Mouse (Mus musculus): ENCODE data around the gene Slit3. TPM values are rescaled to one million over a fixed set of nuclear protein-coding genes. Genes with fewer than 3 reads are reported as not detected.

Gene Slit3
- total and polyA plus RNA-seq, 3 experiments = not detected

GRCm38 (mm10) chr11:35224025-35224424 lies 103.0 kb downstream of the Slit3 start:
- no peak for DNase-seq (ENCODE audit: low read depth, low spot score)
- Histone ChIP-seq H3K9me3 (replicated peaks; ENCODE audit: insufficient read depth, low read length) (no peaks in the 10 kb centered on the region), H3K4me3 (ENCODE audit: control insufficient read depth in 1 of 2, insufficient read depth in 1 of 2, low read depth in 2 of 2, low read length in 2 of 2) (no peak overlapping the region), H3K79me2 (ENCODE audit: control insufficient read depth, insufficient read depth, low read length, poor library complexity) (no peaks in the 10 kb centered on the region), H3K27ac (ENCODE audit: control insufficient read depth, low read depth, low read length) (no peak overlapping the region), H3K27me3 (ENCODE audit: control insufficient read depth in 1 of 2, insufficient read depth in 2 of 2, low read length in 2 of 2) (no peaks in the 10 kb centered on the region), H3K4me1 (ENCODE audit: control insufficient read depth in 1 of 2, insufficient read depth in 2 of 2, low read length in 2 of 2) (no peaks in the 10 kb centered on the region), H3K9ac (ENCODE audit: control insufficient read depth, low read depth, low read length, poor library complexity, severe bottlenecking) (no peak overlapping the region), H3K36me3 (ENCODE audit: control insufficient read depth in 1 of 2, insufficient read depth in 2 of 2, low read length in 2 of 2) (no peaks in the 10 kb centered on the region)
- TF ChIP-seq USF1 (IDR thresholded peaks at IDR 0.05; ENCODE audit: low read depth, low read length) (no peak), TBP (IDR thresholded peaks at IDR 0.05; ENCODE audit: low read depth, low read length) (no peak), ZC3H11A (IDR thresholded peaks at IDR 0.05; ENCODE audit: low read depth, low read length) (no peak), HCFC1 (IDR thresholded peaks at IDR 0.05; ENCODE audit: low read depth, low read length) (no peak), CHD2 (IDR thresholded peaks at IDR 0.05; ENCODE audit: low read length) (no peak), BHLHE40 (IDR thresholded peaks at IDR 0.05; ENCODE audit: borderline replicate concordance, low read depth, low read length) (no peak), POLR2AphosphoS2 (IDR thresholded peaks at IDR 0.05; ENCODE audit: low read length) (no peak), ZNF384 (IDR thresholded peaks at IDR 0.05; ENCODE audit: low read depth, low read length) (no peak), SIN3A (IDR thresholded peaks at IDR 0.05; ENCODE audit: low read length) (no peak), JUND (IDR thresholded peaks at IDR 0.05; ENCODE audit: low read depth, low read length) (no peak)

DNA sequence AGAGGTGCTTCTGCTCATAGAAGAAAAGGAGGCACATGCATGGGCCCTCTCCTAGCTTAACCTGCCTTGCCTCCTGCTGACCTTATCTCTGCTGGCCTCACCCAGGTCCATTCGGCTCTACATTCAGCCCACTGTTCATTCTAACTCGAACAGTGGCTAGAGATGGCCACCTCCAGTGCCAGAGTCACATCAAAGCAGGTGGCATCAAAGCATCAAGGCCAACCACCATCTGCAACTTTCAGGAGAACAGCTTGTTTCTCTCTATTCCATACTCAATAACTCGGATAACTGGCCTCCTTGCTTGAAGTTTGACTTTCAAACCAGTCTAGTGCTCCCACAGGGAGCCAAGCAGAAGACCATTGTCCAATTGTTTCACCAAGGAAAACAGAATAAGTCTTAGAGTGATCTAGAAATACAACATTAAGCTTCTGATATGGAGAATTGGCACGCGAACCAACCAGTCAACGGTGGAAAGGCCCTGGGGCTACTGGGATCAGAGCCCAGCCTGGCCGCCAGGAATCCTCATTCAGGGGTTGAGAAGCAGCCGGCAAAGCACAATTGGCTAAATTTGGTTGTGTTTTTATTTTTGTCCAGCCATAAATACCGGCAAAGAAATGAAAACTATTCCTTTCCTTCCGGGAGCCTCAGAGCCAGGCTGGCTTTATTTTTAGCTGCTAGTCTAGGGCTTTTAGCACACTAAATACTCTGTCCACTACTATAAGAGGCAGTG lies 110.5 kb downstream of the Slit3 start:
- H3K4me3 ChIP-seq (ENCODE audit: control insufficient read depth in 1 of 2, insufficient read depth in 1 of 2, low read depth in 2 of 2, low read length in 2 of 2) = no peak overlapping the region
- no peaks in the 10 kb centered on the region for H3K79me2 ChIP-seq (ENCODE audit: control insufficient read depth, insufficient read depth, low read length, poor library complexity)
- H3K9me3 ChIP-seq (replicated peaks; ENCODE audit: insufficient read depth, low read length) = no peaks in the 10 kb centered on the region
- H3K9ac ChIP-seq (ENCODE audit: control insufficient read depth, low read depth, low read length, poor library complexity, severe bottlenecking) = no peak overlapping the region
- no peak for TF ChIP-seq UBTF (IDR thresholded peaks at IDR 0.05; ENCODE audit: borderline replicate concordance, insufficient read depth, low read depth, low read length)
- TF ChIP-seq RCOR1 (IDR thresholded peaks at IDR 0.05; ENCODE audit: low read depth, low read length) = no peak
- TF ChIP-seq CHD1 (IDR thresholded peaks at IDR 0.05; ENCODE audit: low read depth, low read length) = no peak
- no peak for TF ChIP-seq ZKSCAN1 (IDR thresholded peaks at IDR 0.05; ENCODE audit: low read depth, low read length)
- no peak for TF ChIP-seq ETS1 (IDR thresholded peaks at IDR 0.05; ENCODE audit: low read depth, low read length)
- no peak for TF ChIP-seq GABPA (IDR thresholded peaks at IDR 0.05; ENCODE audit: low read depth, low read length)
- TF ChIP-seq MYC (IDR thresholded peaks at IDR 0.05; ENCODE audit: low read depth, low read length) = no peak
- no peak for TF ChIP-seq USF2 (IDR thresholded peaks at IDR 0.05; ENCODE audit: borderline replicate concordance in 1 of 2, insufficient read depth in 1 of 2, low read depth in 1 of 2, low read length in 2 of 2)
- no peak for TF ChIP-seq ZMIZ1 (IDR thresholded peaks at IDR 0.05; ENCODE audit: low read depth, low read length)
- TF ChIP-seq KAT2A (conservative IDR thresholded peaks at IDR 0.05; ENCODE audit: low read depth, low read length) = no peak
- TF ChIP-seq POLR2A (IDR thresholded peaks at IDR 0.05; ENCODE audit: control insufficient read depth in 1 of 2, insufficient read depth in 1 of 2, low read depth in 1 of 2, low read length in 2 of 2, poor library complexity in 1 of 2) = no peak
- TF ChIP-seq POLR2AphosphoS2 (IDR thresholded peaks at IDR 0.05; ENCODE audit: low read length) = no peak
- TF ChIP-seq USF1 (IDR thresholded peaks at IDR 0.05; ENCODE audit: low read depth, low read length) = no peak
- TF ChIP-seq SMC3 (IDR thresholded peaks at IDR 0.05; ENCODE audit: low read depth, low read length) = no peak
- no peak for TF ChIP-seq ELF1 (IDR thresholded peaks at IDR 0.05; ENCODE audit: low read depth, low read length)
- no peak overlapping the region for H3K27ac ChIP-seq (ENCODE audit: control insufficient read depth, low read depth, low read length)
- no peaks in the 10 kb centered on the region for H3K4me1 ChIP-seq (ENCODE audit: control insufficient read depth in 1 of 2, insufficient read depth in 2 of 2, low read length in 2 of 2)
- no peak for DNase-seq (ENCODE audit: low read depth, low spot score)
- H3K27me3 ChIP-seq (ENCODE audit: control insufficient read depth in 1 of 2, insufficient read depth in 2 of 2, low read length in 2 of 2) = no peaks in the 10 kb centered on the region; a peak in 1 of 4 replicates
- no peaks in the 10 kb centered on the region for H3K36me3 ChIP-seq (ENCODE audit: control insufficient read depth in 1 of 2, insufficient read depth in 2 of 2, low read length in 2 of 2)

All from MEL (cell line).